Mouse (Mus musculus) layer of hippocampus, adult 9-10 months (tissue): ENCODE measurements around the gene Ffar3.

Experiments
- DNase-seq: peaks from one replicate; pipeline ENCODE4 v3.0.0; 2022; ENCODE audit warnings: low spot score

Gene Ffar3

DNA sequence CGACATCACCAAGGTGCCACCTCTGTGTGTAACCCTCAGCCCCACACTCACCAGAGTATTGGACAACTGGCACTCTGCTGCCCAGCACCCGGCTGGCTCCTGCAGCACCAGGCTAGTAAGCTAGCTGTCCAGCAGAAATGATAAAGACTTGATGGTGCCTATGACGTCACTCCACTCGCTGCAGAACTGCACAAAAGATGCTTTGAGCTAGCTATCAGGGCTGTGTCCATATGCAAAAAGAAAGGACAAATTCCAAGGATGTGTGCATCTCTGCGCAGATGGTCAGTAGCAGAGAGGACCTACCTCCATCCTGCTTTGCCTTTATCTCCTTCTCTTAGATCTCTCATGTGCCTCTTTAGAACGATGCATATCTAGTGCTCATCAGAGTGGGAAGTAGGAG, at the start of gene Ffar3:
Gene Ffar3 (minus strand): TSS at position 101 of the 400 bp plus-strand sequence.
- no peak for DNase-seq

GRCm38 (mm10) chr7:30904042-30904441, 48.1 kb upstream of the Ffar3 start:
- no peak for DNase-seq

DNA sequence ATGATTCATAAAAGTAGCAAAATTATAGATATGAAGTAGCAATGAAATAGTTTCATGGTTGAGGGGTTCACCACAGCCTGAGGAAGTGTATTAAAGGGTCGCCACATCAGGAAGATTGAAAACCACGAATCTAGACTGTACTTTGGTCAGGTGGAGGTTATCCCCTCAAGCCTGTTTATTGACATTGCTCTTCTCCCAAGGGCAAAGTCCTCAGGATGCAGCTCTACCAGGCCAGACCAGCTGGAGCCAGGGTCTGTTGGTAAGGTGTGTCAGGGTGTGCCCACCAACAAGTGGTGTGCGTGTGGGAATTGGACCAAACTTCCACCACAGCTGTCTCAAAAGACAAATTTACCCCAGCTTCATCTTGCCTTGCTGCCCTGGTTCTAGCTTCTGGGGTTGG, 39.2 kb upstream of the Ffar3 start:
- no peak for DNase-seq

- no peak for DNase-seq
Observed at GRCm38 (mm10) chr7:30892515-30892914, 36.5 kb upstream of the Ffar3 start.

GRCm38 (mm10) chr7:30891746-30892145, 35.8 kb upstream of the Ffar3 start:
- DNase-seq, result no peak

GRCm38 (mm10) chr7:30890681-30891080, 34.7 kb upstream of the Ffar3 start:
- DNase-seq, result no peak

- no peak for DNase-seq
Observed at GRCm38 (mm10) chr7:30888786-30889185, 32.8 kb upstream of the Ffar3 start.

DNA sequence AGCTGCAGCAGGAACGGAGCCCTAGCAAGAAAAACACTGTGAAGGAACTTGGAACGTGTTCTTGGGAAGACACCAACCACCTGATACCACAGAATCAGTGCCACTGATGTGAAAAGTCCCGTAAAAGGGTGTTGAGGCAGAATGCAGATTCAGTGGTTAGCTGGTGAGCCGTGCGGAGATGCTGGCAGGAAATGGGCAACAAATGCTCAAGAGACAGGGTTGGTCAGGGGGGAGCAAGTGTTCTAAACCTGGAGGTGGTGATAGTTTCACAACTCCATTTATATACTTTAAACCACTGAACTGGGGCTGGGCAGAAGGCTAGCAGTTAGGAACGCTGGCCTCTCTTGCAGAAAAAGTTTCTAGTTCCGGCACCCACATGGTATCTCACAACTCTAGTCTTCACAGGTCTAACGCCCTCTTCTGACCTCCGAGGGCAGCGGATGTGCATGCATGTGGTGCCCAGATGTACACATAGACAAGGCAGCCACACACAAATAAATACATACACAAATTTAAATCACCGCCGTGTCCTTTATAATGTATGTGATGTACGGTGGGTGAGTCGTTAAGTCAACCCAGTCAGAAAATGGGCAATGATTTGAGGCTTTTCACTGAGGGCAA, 31.7 kb upstream of the Ffar3 start:
- DNase-seq, result no peak

- no peak for DNase-seq
Observed at GRCm38 (mm10) chr7:30886852-30887251, 30.9 kb upstream of the Ffar3 start.

DNA sequence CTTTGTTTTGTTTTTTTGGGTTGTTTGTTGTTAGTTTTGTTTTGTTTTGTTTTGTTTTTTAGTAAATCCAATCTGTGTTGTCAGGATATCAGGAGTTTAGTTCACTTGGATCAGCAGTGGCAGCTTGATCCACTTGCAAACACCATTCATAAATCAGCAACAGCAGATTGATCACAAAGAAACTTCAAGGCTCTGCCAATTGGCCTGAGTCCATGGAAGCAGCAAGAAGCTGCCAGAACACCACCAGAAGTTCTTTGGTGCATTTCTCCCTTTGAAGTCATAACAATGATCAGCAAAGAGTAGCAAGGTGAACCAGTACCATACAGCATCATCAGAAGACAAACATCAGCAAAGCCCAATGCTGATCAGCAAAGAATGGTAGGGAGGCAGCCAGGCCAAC, 28.1 kb upstream of the Ffar3 start:
- DNase-seq, result no peak

DNA sequence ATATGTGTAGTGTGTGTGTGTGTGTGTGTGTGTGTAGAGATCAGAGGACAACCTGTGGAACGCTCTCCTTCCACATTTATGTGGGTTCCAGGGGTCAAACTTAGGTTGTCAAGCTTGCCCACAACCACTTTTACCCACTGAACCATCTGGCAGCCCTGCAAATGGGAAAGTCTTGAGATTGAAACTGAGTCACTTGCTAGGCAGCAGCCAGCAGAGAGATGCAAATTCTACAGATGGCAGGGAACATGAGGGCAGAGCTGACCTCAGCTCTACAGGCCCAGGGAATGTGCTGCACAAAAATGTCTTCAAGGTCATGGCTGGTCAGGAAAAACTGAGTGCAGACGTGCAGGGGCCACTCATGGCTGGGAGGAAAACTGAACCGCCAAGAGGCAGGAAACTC, 25.4 kb upstream of the Ffar3 start:
- no peak for DNase-seq

GRCm38 (mm10) chr7:30880176-30880575, 24.2 kb upstream of the Ffar3 start, which contains the start of gene Cd22:
Gene Cd22, minus strand, starts transcription at chr7:30880342.
- DNase-seq, result no peak

DNA sequence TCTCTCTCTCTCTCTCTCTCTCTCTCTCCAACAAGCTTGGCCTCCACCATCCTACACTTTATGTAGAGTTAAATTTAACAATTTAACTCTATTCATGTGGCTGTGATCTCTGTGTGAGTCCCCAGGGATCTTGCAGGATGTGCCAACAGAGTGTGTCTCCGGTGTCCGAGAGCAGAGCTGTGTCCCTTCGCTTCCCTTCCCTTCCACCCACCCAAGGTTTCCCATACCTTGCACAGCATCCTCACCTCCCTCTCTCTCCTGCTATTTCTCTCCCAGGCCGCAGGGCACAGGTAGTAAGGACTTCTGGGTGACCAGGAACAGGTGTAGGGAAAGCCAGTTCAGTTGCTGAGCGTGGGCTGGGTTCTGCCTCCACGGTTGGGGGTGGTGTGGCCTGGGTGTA, 23.0 kb upstream of the Ffar3 start:
- no peak for DNase-seq

DNA sequence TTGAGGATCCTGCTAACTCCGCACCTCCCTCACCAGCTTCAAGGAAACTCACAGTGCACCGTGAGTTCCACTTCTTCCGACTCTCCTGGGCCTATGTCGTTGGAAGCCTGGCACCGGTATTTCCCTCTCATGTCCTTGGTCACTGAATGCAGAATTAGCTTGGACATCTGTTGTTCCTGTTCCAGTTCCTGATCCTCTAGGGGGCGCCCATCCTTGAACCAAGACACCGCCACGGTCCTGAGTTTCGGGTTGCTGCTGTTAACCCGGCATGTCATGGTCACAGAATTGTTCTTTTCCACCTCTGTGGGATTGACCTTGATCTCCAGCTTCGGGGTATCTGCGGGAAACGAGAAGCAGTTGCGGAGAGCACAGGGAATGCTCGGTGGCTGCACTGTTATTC, 17.1 kb upstream of the Ffar3 start:
- peak; percentile 55 for DNase-seq

- DNase-seq, result no peak
Observed at GRCm38 (mm10) chr7:30863386-30863785, 7.4 kb upstream of the Ffar3 start.

DNA sequence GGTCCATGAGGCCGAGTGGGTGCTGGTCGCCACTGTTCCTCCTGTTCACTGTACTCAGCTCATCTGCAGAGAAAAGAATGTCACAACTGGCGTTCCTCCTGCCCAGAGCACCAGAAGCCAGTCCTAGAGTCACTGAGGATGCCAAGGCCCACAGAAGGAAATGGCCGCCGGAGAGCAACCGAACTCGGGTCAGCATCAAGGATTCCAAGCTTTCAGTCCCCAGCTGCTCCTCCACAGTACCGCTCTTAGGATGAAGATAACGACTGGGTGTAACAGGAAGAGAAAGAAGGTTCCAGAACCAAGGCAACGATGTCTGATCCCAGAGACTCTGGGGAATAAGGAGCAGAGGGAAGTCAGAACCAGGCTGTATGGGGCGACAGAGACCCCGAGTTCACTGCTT, 5.5 kb upstream of the Ffar3 start, which contains the start of gene Ffar1:
Gene Ffar1 (minus strand): TSS at position 101 of the 400 bp plus-strand sequence.
- no peak for DNase-seq

DNA sequence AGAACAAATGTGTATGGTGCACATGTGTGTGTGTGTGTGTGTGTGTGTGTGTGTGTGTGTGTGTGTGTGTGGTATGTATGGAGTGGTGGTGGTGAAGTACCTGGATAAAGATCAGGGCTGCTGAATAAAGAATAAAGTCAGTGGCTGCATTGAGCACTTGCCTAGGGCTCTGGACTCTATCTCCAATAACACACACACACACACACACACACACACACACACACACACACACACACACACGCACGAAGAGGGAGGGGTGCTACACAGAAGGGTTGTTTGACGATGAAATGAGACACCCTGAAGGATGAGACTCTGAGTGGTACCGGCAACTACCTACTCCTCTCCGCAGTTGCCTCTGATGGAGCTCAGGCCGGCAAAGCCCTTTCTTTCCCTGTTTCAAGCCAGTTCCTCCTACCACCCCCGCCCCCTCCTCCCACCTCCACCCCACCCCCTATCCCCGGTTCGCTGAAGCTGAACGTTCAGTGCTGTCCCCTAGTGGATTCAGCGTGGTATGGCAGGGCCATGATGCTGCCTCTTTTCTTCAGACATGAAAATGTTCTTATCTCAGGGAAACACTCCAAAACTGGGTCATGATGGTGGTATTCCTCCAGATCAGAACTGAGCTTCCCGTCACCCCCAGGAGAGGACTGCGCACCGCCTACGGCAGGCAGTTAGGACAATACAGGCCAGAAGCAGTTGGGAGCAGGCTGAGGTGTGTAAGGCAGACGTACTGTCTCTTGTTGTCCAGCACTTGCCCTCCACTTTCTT, 3.8 kb upstream of the Ffar3 start:
- peak; percentile 24 for DNase-seq

- peak; percentile 38 for DNase-seq
Observed at GRCm38 (mm10) chr7:30859290-30859634, 3.3 kb upstream of the Ffar3 start.

- no peak for DNase-seq
Observed at GRCm38 (mm10) chr7:30857746-30858145, 1.8 kb upstream of the Ffar3 start.

DNA sequence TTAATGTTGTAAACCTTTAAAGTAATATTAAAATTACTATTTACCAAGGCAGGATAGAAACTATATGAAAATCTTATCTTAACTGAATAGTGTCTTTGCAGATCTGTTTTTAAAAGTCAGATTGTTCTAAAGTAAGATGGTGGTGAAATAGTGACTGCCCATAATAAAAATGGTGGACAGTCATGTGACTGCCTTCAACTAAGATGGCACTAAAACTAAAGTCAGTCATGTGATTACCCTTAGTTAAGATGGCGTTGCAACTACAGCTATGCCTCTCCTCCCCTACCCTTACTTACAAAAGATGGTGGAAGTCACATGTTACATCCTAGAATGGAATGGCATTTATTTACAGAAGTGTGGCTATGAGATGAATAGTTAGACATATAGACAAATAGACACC, 4.6 kb downstream of the Ffar3 start:
- DNase-seq, result no peak

DNA sequence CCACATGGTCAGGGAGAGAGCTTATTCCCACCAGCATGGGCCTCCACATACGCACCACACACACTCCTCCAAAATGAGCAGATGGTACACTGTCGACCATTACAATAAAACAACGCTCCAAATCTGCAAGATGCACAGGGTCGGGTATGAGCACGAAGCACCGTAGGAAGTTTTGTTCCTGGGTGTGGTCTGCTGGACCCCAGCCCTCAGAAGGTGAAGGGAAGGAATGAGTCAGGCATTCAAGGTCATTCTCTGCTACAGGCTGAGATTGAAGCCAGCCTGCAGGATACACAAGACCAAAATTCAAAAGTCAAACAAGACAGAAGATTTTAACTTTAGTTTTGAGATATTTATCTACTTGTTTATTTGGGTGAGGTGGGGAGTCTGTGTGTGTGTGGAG, 8.0 kb downstream of the Ffar3 start:
- DNase-seq, result no peak

DNA sequence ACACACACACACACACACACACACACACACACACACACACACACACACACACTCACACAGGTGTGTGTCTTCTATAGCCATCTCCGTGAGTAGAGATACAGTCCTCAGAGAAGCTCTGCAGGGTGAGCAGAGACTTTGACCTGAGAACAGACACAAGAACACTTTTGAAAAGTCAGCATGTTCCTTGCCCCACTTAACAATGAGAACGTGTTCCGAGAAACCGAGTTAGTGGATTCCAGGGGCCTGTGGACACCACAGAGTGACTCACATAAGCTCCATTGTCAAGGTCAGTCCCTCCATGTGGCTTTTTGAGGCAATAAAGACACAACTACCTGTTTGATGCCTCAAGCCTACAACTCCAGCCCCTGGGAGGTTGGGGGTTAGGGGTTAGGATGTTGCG, 8.6 kb downstream of the Ffar3 start:
- DNase-seq, result no peak

- no peak for DNase-seq
Observed at GRCm38 (mm10) chr7:30846505-30847053, 9.4 kb downstream of the Ffar3 start.
